Mouse (Mus musculus): ENCODE measurements around the gene Tmem108.

Tmem108 gene

GRCm38 (mm10) chr9:103449092-103449491 lies 312.5 kb downstream of the Tmem108 start:
- no peak for DNase-seq (ENCODE audit: low spot score)

GRCm38 (mm10) chr9:103444656-103445055 lies 317.0 kb downstream of the Tmem108 start:
- DNase-seq (ENCODE audit: low spot score), result no peak

DNA sequence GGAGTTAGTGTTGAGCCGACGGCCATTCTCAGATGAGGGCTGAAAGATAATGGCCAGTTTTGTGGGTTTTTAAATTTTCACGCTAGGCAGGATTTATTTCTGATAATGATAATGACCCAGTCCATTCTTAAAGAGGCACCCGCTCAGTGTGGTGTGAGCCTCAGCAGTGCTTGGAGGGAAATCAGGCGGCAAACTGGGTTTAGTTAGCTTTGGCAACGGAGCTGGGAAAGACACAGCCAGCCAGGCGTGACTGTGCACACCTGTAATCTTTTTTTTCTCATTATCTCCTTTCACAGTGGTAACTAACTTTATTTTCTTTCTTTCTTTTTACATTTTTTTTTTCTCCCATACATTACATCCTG lies 317.8 kb downstream of the Tmem108 start:
- no peak for DNase-seq (ENCODE audit: low spot score)

DNA sequence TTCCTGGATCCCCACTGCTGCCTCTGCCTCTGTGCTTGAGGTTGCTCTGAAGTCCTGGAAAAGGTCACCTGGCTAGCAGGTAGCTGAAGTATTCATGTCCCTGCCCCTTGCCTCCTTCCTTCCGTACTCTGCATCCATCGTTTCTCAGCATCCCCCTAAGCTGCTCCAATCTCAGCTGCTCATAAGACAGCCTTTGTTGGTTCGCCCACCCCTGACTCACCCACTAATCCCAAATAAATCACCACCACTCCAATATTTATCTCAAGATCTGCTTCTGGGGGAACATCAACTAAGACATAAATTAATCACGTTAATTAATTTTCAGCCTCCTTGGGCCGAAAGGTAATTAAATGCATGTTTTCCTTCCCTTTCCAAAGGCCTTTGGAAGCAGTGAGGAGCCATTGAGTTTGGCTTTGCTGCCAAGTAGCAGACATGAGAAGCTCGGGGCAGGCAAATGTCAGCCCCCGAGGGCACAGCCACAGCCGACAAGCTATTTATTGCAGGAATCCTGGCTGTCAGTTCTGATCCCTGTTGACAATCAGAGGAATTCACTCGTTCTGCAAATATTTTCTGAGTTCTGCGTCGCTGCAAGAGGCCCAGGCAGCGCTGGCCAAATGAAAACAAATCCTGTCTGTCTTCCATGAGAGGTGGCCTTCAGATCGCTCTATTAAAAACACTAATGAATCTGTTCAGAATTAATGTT lies 318.4 kb downstream of the Tmem108 start:
- no peak for DNase-seq (ENCODE audit: low spot score)

- no peak for DNase-seq (ENCODE audit: low spot score)
These were observed 321.0 kb downstream of the Tmem108 start for GRCm38 (mm10) chr9:103440597-103440996.

- no peak for DNase-seq (ENCODE audit: low spot score)
These were observed 324.5 kb downstream of the Tmem108 start for GRCm38 (mm10) chr9:103437104-103437503.

- DNase-seq (ENCODE audit: low spot score), result no peak
These were observed 327.5 kb downstream of the Tmem108 start for GRCm38 (mm10) chr9:103434116-103434515.
